Mouse (Mus musculus) gastrocnemius, postnatal 14 days (tissue): ENCODE measurements around the gene Hoxc10. TPM values are rescaled to one million over a fixed set of nuclear protein-coding genes. Genes with fewer than 3 reads are reported as not detected.
A peak's percentile ranks its signal among the peaks of the same experiment; 100 is the strongest.

Source experiments
- DNase-seq: peaks from one replicate; pipeline ENCODE4 v3.0.0; 2021; ENCODE audit warnings: mixed read lengths
- intact Hi-C: fragments of 180-260 bp; cut with DNase I; formaldehyde crosslinking; loops from one replicate; pipeline ENCODE4 v1.15.1; 2025; ENCODE audit warnings: low total_unique reads
- total RNA-seq, 2 experiments: library from RNA; stranded (reverse); gene quantifications; 2 replicates each; pipeline ENCODE4 v1.2.3; 2021

Hoxc10 gene
- total RNA-seq, 2 experiments from 2014 or later = 47.9 to 48.0 TPM

DNA sequence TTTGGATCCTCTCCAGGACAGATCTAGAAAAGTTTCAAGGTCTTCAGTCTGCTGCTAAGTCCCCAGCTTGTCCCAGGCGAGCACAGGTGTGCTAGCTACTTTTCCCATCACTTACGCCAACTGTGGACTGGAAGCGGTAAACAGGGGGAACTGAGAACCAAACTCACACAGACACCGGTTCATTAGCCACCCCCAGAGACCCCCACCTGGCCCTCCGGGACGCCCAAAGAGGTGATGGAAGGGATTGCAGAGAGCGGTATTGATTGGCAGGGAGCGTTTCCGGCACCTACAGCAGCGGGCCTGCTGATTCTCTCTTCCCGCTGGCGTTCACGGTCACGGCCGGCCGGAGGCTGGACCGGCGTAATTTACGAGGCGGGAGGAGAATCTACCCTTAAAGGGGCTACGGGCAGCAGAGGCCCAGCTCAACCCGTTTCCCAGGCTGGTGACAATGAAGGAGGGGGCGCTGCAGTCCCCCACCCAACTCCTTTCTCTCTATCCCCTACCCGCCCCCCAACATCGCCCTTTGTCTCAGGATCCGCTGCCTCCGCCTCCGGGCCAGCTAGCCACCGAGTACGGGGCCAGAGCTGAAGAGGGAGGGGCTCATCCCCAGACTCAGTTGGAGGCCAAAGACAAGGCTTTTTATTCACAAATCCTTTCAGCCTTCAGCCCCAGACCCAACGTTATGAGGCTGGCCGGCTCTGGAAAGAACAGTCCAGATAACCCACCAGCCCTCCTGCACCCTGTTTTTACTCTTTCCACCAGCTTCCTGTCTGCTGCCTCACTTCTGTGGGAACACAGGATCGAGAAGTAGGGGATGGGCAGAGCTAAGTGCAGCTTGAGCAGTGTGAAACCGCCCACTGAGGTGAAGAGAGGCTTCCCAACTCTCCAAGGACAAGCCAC, 27.1 kb upstream of the Hoxc10 start:
- intact Hi-C loops = loop anchor here (5.0 kb wide), 1 partner anchor 167 kb away; no protein-coding TSS in a partner anchor
- no peak for DNase-seq

DNA sequence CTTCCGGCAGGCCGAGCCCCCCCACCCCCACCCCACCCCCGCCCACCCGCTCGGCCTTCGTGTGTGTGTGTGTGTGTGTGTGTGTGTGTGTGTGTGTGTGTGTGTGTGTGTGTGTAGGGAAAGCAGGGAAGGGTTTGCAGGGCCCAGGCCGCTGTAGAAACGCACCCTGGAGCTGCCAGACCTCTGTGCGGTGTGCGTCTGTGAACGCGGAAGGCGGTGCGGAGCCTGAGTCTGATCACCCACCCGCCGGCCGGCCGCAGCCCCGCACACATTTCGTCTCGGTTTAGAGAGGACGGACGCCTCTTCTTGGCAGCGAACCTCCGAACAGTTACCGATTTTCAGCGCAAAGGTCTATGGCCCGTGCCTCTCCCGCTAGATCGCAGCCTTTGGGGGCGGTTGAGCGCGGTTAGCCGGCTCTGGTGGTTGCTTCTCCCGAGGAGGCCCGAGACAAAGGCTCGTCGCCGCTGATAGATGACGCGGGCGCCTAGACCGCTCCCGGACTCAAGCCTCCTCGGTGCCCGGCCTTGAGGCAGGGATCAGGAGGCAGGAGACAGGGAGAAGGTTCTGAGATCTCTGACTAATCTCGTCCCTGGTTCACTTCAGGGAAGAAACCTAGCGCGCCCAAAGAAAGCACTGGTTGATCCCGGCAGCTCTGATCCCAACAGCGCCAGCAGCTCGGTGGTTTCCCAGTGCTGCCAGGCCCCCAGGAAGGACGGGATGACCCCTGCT, 23.7 kb upstream of the Hoxc10 start:
- intact Hi-C loops = no loop called here
- peak; percentile 77 for DNase-seq

DNA sequence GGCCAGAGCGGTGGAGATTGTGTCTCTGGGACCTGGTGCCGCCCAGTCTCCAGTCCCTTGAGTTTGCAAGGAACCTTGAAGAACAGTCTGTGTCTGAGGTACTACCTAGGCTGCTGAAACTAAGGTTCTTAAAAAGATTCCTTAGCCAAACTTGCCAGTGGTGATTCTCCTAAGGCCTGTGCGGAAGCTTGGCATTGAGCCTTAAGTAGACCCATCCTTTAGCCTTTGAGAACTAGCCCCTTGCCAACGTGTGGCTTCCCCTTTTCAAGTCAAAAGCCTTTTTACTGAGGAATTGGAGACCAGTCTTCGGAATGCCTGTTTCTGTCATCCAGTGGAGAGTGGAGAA, 23.2 kb upstream of the Hoxc10 start:
- intact Hi-C loops = no loop called here
- no peak for DNase-seq

DNA sequence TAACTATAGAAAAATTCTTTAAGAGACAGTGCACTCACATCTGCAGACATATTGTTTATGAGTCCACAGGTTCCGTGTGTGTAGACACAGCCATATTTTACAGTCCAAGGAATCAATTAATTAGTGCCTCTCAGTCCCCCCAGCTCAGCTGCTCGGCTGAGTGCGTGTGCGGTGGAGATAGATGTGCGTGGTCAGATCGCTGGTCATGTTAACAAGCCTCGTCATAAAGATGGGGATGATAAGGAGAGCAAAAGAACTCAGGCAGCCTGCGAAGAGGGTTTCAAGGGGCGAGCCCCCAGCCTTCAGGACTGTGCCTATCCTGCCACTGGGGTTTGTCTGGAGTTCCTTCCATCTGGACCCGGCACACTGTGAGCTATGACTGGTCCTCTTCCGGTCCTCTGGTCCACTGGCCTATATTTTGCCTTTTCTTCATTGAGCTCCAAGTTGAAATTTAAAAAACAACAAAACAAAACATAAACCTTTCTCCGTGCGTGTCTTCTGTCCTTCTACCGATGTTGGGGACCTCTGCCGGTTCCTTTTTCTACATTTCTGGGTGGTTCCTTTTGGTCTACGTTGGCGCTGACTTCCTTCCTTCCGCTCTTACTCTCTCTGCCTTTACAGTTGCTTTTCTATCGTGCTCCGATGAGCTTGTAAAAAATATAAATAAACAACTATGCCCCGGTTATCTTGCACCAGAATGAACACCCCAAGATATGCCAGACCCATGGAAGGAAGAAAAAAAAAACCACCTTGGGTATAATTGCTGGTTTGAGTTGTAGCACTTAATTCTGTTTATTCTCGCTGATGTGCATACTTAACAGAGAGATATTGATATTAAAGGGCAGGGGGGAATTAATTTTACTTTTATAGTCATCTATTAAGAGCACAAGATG, 21.2 kb upstream of the Hoxc10 start:
- intact Hi-C loops = no loop called here
- DNase-seq = no peak

DNA sequence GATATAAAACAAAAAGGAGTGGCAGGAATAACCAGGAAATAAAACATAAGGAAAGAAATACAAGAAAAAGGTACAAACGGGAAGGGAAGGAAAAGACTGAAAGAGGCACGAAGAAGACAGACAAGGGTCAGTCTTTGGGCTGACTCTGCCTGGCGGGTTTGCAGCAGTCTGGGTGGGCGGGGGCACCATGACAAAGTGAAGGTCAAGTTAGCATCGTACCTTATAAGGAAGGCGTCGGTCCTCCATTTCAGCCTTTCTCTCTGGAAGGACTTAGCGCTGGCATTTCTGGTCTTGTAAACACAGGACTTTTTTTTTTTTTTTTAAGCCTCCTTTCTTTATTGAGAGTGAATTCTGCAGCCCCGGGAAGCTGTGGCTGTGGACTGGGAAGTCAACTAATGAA, 19.3 kb upstream of the Hoxc10 start:
- intact Hi-C loops = no loop called here
- no peak for DNase-seq

DNA sequence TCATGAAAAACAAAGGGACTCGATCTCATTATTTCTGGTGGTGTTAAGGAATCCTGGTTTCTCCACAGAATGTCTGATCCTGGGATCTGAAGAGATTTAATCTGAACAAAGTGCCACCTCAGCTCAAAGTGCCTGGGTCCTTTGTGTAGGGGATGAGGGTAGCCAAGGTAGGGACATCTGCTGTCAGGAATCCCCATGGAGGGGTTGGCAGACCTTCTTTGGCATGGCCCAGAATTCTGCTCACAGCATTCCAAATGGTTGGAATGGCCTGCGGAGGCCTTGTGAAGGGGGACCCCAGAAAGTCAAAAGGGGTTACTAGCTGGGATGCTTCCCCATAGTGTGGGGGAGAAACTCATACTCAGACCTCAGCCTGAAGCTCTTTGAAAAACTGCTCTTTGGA, 17.8 kb upstream of the Hoxc10 start:
- intact Hi-C loops = no loop called here
- DNase-seq = no peak

DNA sequence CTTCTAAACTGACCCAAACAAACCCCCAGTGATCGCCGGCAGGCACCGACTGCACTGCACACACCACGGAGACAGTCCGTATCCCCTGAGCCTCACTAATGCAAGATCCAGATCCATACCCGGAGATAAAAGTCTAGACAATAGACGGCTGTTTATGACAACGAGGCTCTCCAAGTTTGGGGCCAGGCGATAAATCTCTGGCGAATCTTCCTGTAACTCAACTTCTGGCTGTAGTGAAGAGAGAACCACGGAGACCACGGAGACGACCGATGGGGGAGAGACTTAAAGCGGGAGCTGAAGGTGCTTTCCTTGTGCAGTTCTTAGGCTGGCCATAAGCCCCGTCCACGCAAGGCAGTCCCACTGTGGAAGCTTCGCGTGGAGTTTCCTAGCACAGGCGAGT, 16.9 kb upstream of the Hoxc10 start:
- intact Hi-C loops = no loop called here
- no peak for DNase-seq

DNA sequence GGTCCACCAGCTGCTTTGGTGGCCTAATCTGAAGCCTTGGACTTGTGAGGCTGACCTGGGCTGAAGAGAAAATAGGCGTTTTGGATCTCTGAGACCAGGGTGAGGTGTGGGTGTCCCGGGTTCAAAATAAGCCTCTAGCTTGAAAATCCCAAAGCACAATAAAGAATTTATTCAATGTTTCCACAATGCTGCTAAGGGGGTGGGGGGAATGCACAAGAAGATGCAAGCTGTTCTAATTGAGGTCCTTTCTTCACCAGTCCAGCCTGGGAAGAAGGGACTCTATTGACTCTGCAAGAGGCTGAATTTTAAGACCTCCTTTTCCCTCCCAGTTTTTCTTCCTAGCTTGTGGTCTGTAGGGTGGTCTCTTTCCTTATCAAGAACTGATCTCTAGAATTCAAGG, 15.7 kb upstream of the Hoxc10 start:
- intact Hi-C loops = no loop called here
- no peak for DNase-seq

DNA sequence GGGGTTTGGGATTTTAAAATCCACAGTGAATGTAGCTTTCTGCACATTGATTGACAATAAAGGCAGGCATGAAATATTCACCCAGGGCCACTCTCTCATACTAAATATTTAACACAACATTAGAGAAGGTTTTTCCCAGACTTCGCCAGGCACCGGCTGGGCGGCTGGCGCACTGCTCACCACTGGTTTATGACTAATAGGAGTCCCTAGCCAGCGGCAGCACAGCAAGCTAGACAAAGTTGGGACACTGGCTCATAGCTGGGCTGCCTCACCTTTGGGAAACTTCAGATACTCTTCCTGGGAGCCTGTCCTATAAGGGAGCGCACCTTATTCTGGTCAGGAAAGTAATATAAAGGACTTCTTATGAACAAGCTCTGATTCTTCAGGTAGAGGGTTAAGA, 13.0 kb upstream of the Hoxc10 start:
- peak; percentile 48 for DNase-seq
- intact Hi-C loops = no loop called here

DNA sequence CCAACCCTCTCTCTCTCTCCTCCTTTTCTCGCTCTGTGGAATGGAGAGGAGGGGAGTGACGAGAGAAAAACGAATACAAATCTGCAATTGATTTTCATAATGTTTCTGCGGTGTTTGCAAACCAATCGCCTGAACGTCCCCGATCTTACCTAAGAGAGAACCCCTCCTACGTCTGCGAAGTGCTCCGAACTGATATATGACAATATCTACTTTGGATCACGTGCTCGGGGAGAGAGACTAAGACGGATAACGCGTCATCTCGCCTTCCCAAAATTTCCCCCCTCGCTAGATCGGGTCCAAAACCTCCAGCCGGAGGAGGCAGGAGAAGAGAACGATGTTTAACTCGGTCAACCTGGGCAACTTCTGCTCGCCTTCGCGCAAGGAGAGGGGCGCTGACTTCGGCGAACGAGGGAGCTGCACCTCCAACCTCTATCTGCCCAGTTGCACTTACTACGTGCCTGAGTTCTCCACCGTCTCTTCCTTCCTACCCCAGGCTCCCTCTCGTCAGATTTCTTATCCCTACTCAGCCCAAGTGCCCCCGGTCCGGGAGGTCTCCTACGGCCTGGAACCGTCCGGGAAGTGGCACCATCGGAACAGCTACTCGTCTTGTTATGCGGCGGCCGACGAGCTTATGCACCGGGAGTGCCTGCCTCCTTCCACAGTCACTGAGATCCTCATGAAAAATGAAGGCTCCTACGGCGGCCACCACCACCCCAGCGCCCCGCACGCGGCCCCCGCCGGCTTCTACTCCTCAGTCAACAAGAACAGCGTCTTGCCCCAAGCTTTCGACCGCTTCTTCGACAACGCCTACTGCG, 12.2 kb upstream of the Hoxc10 start, which contains the start of gene Hoxc11:
TSS of gene Hoxc11 (plus strand) at position 236 of the 815 bp plus-strand sequence.
- DNase-seq = peak; percentile 50
- intact Hi-C loops = no loop called here

DNA sequence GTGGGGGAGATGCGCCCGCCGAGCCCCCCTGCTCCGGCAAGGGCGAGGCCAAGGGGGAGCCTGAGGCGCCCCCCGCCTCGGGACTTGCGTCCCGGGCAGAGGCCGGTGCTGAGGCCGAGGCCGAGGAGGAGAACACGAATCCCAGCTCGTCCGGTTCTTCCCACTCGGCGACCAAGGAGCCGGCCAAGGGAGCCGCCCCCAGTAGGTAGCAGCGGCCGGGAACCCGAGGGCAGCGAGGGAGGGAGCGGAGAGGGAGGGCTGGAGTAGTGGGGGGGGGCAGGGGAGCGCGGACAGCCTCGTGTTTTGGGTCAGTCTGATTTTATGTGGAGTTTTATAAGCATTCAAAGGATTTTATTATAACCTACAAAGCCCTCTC, 11.6 kb upstream of the Hoxc10 start:
- DNase-seq = peak; percentile 74
- intact Hi-C loops = no loop called here

DNA sequence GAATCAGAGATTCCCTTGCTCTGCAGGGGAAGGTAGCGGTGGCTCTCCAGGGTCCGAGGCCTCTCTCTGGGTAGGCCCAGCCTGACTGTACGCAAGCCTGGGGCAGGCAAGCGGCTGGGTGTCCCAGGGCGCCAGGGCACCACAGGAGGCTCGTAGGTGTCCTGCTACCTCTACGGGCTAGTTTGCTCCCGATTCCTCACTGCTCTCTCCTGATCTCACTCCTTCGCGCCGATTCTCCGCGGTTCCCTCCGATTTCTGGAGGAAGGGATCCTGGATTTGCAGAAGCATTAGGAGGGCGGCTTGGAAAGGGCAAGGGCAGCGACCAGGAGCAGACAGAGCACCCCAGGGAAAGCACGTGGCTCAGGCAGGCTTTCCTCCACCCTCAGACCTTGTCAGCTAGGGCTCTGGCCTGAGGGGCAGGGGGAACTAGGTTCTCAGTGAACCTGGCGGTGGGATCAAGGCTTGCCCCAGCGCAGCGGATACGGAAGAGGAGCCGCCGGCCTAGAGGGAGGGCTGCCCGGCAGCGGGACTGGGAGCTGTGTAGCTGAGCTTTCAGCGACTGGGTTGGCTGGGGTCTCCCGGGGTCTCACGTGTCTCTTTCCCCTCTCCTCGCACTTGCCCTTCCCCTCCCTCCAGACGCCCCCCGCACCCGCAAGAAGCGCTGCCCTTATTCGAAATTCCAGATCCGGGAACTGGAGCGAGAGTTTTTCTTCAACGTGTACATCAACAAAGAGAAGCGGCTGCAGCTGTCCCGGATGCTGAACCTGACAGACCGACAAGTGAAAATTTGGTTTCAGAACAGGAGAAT, 10.6 kb upstream of the Hoxc10 start:
- intact Hi-C loops = no loop called here
- peak; percentile 50 for DNase-seq

DNA sequence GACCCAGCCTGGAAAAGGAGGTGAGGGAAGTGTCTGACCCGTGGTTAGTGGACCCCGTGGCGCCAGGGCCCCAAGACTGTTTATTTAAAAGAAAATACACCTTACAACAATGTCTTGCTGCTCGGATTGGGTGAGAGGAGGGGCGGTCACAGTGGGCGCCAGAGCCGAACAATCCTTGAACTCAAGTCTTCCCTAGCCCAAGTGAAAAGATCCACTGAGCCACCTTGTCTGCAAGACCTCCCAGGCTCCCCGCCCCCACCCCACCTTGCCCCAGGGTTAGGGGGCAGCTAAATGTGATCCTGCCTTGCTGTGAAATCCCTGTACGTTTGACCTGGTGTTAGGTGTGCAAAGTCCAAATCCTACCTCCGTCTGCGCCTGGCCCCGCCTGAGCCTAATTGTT, 9.7 kb upstream of the Hoxc10 start:
- peak; percentile 7 for DNase-seq
- intact Hi-C loops = no loop called here

DNA sequence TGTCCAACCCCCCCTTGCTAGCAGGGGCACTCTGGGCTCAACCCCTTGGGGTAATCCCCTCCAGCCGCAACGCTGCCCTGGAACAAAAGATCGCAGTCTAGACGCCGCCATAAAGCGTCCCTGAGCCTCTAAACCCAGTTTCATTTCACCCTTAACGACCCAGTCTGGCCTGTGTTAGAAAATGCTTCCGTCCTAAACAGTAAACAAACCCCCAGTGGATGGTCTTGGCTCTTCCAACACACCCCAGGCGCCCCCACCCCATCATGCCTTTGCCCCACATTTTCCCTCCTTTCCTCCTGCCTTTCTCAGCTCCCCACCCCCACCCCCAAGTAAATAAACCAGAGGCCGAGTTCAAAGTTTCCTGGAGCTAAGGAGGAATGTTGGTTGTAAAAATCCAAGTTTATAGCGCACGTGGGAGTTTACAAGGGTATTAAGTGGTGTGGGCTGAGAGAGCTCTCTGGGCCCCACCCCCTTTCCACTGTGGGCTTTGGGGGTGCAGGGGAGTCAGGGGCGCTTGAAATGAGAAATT, 6.9 kb upstream of the Hoxc10 start:
- peak; percentile 14 for DNase-seq
- intact Hi-C loops = no loop called here

DNA sequence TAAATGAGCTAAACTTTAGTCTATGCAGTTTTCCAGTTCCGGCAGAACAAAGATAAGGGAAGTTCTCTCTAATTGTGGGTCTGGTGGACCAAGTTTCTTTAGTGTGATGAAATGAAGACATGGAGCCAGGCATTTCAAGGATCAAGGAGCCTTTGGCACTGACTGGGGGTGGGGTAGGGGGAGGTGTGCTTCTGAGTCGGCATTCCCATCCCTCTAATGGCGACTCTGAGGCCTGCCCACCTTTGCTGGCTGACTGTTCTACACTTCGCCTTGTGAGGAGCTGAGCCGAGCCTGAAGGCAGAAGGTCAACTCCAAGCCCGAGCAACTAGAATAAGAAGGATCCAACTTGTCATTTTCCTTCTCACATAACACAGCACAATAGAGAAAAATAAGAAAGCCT, 4.9 kb upstream of the Hoxc10 start:
- no peak for DNase-seq
- intact Hi-C loops = no loop called here

DNA sequence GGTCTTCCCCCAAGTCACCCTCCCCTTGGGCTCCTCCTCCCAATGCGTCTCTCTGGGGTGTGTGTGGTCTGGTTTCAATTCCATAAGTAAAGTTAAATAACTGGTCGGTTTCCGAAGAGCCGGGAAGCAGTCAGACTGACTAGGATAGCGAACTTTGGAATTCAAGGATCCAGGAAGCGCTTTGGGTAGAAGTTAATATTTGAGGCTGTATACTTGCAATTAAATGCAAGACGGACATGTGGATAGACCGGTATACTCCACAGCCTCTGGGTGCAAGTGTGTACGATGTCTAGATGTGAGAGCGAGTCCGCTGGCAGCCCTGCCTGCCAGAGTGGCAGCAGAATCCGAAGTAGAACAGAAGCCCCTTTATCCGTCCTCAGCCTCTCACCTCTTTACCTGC, 4.1 kb upstream of the Hoxc10 start:
- intact Hi-C loops = no loop called here
- DNase-seq = peak; percentile 5

DNA sequence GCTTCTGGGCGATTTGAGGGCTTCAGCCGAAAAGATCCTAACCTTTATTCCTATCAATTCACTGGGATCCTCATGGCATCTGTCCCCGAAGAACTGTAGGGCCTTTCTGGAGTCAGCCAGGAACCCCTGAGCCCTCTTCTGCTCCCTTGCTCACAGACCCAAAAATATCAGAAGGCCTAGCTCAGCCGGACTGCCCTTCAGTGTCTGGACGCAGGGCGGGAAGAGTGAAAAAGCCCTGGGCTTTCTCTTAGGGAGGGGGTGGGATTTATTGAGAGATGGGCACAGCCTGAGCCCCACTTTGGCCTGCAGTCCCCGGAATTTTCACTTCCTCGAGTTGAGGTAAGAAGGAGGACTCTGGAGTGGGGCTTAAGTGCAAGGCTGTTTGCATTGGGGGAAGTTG, 3.3 kb upstream of the Hoxc10 start:
- DNase-seq = peak; percentile 30
- intact Hi-C loops = no loop called here
